Mouse (Mus musculus) kidney, embryonic 16.5 days (tissue): ENCODE results near the gene Mocs2. TPM values are rescaled to one million over a fixed set of nuclear protein-coding genes. Genes with fewer than 3 reads are reported as not detected.
A peak's percentile ranks its signal among the peaks of the same experiment; 100 is the strongest.

Experiments
- ATAC-seq: fragments of 200-750 bp; cut with Nextera tagmentation; 2 replicates; pipeline ENCODE4 v1.8.0; 2017; ENCODE audit warnings: moderate TSS enrichment; ENCODE audit not compliant: low FRiP score, low TSS enrichment
- H3K27ac ChIP-seq: fragments of 300-500 bp; sonication (generic); 2 replicates; pipeline ENCODE4 v1.5.1; 2014; ENCODE audit warnings: low read length
- H3K27me3 ChIP-seq: fragments of 300-500 bp; sonication (generic); 2 replicates; pipeline ENCODE4 v1.6.1; 2014; ENCODE audit warnings: low read length, control low read depth, mixed read lengths; ENCODE audit not compliant: insufficient read depth
- H3K36me3 ChIP-seq: fragments of 300-500 bp; sonication (generic); 2 replicates; pipeline ENCODE4 v1.6.1; 2014; ENCODE audit warnings: low read length, control low read depth, mixed read lengths; ENCODE audit not compliant: insufficient read depth
- H3K4me1 ChIP-seq: fragments of 300-500 bp; sonication (generic); 2 replicates; pipeline ENCODE4 v1.6.1; 2014; ENCODE audit warnings: low read length, control low read depth, mixed read lengths; ENCODE audit not compliant: insufficient read depth
- H3K4me2 ChIP-seq: fragments of 300-500 bp; sonication (generic); replicated peaks from 2 replicates; pipeline ENCODE4 v1.6.1; 2014; ENCODE audit warnings: low read depth, low read length
- H3K4me3 ChIP-seq: fragments of 300-500 bp; sonication (generic); 2 replicates; pipeline ENCODE4 v1.5.1; 2014; ENCODE audit warnings: mild to moderate bottlenecking, low read length
- H3K9ac ChIP-seq: fragments of 300-500 bp; sonication (generic); replicated peaks from 2 replicates; pipeline ENCODE4 v1.6.1; 2014; ENCODE audit warnings: low read length
- H3K9me3 ChIP-seq: fragments of 300-500 bp; sonication (generic); 2 replicates; pipeline ENCODE4 v1.6.1; 2016; ENCODE audit warnings: low read length, control low read depth
- WGBS: fragments of 180-500 bp; shearing (Covaris S2); extraction: QIAGEN DNeasy Blood & Tissue Kit; methylation state at CpG from one replicate; pipeline ENCODE4 v1.1.7; 2014; 5-methylcytosine and 5-hydroxymethylcytosine counted together
- polyA plus RNA-seq: library from polyadenylated mRNA; unstranded; fragments of >200 nt; fragmentation: Nextera tagmentation; extraction: Ambion mirVana; gene quantifications from 2 replicates; pipeline ENCODE4 v1.2.1, GENCODE M21; 2015

Gene Mocs2
- polyA plus RNA-seq, 1 experiment from 2014 or later = 86.7 TPM

DNA sequence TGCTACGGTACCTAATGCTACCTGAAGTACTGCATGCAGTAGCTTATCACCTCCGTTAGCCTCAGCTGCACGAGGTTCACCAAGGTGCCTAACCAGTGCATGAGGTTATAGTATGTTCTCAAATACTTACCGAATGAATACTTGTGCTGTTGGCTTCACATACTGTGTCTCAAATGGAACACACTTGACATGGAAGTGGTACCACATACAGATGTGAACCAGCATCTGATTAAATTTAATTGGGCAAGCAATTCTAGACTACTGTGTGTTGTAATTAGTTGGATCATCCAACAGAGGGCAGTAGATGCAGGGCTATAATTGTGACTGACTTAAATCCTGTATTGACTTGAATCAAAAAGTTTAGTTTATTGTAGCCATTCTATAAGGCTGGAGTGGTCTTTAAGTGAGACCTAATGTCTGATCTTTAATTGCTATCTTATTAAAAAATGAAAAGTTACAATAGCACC, 13.4 kb downstream of the Mocs2 start:
- Histone ChIP-seq H3K27me3 (no peaks in the 10 kb centered on the region), H3K4me3 (no peak overlapping the region), H3K4me1 (no peaks in the 10 kb centered on the region), H3K4me2 (no peak overlapping the region), H3K27ac (no peak overlapping the region), H3K9me3 (no peaks in the 10 kb centered on the region), H3K36me3 (peaks cover 32% of the 10 kb centered on the region), H3K9ac (no peak overlapping the region)
- 0 out of 2 replicates have a peak, but pooled peaks have one; percentile 23 for ATAC-seq
- WGBS = 82% methylated on average over 4 of the region's 4 CpGs

DNA sequence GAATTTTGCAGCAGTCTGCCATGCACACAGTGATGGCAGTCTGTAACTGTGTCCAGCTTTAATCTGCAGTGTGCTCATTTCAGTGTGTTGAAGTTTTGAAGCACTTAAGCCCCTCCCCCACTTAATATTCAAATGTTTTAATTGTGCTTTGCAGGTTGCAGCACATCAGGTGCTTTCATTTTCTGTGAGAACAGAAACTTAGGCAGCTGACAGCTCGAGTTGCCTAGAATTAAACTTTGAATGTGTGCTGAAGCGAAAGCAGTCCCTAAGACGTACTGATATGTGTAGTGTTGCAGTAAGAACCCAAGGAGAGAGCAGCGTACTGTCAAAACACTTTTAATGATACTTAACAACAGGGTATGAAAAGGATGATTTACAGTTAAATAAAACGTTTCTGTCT, 14.7 kb downstream of the Mocs2 start:
- WGBS = 71% methylated on average over 5 of the region's 5 CpGs
- H3K4me3 ChIP-seq = no peak overlapping the region
- no peak overlapping the region for H3K27ac ChIP-seq
- no peaks in the 10 kb centered on the region for H3K9me3 ChIP-seq
- peaks cover 21% of the 10 kb centered on the region for H3K36me3 ChIP-seq
- no peaks in the 10 kb centered on the region for H3K27me3 ChIP-seq
- no peak overlapping the region for H3K4me2 ChIP-seq
- H3K9ac ChIP-seq = no peak overlapping the region
- H3K4me1 ChIP-seq = no peaks in the 10 kb centered on the region
- ATAC-seq = no peak

DNA sequence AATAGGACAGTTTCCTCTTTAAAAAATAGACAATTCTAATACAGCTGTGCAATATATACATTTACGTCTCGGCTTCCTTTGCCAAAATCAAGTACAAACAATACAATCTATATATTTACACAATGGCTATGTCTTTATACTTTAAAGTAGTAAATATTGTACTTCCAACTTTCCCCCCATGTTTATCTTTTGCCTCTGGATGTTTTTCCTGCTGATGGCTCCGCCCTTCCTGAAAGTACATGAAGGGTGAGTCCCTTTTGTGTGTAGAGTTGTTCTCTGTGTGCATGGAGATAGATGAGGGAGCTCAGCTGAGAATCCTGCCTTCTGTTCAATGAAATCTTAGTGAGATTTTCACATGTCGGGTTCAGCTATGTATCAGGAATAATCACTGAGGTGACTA, 15.3 kb downstream of the Mocs2 start:
- Histone ChIP-seq H3K36me3 (peaks cover 17% of the 10 kb centered on the region), H3K9ac (no peak overlapping the region), H3K27me3 (no peaks in the 10 kb centered on the region), H3K4me1 (0 out of 2 replicates have a peak, but pooled peaks cover under 1% of the 10 kb centered on the region), H3K4me3 (no peak overlapping the region), H3K4me2 (no peak overlapping the region), H3K9me3 (no peaks in the 10 kb centered on the region), H3K27ac (no peak overlapping the region)
- 83% methylated on average over 4 of the region's 4 CpGs for WGBS
- ATAC-seq = no peak

DNA sequence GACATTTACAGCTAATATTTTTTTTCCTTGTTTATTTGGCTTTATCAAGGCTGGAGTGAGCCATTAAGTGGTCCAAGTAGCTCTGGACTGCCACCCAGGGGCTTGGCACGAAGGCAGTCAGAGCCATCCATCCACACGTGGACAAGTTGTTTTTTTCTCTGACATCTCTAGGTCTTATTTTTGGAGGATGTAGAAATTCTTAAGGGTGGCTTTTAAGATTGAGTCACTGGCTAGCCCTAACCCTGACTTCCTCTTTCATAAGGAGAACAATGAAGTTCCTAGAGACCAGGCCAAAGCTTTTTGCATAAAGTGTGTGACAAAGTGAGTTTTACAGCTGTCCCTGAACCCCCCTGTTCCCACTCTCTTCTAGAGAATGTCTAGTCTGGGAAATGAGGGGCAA, 16.5 kb downstream of the Mocs2 start:
- ATAC-seq = no peak
- Histone ChIP-seq H3K4me2 (no peak overlapping the region), H3K36me3 (peaks cover 13% of the 10 kb centered on the region), H3K4me3 (no peak overlapping the region), H3K27me3 (no peaks in the 10 kb centered on the region), H3K9ac (no peak overlapping the region), H3K9me3 (no peaks in the 10 kb centered on the region), H3K27ac (no peak overlapping the region), H3K4me1 (0 out of 2 replicates have a peak, but pooled peaks cover 5% of the 10 kb centered on the region)
- 51% methylated on average over 2 of the region's 2 CpGs for WGBS

DNA sequence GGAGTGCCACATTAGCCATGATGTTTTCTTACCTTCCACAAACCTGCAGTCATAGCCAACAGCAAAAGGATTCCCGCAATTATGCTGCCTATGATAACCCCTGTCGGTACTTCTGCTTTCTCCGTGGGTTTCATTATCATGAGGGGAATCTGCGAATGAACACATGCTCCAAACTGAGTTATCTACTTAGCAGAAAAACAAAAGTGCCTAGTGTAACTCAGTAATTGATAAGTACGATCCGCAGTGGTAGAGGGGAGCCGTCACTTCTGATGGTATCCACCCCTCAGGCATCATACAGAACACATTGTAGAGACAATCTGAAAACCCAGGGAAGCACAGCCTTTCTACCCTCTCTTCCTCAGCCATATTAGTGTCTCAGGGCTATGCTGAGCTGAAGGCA, 19.0 kb downstream of the Mocs2 start:
- Histone ChIP-seq H3K27me3 (no peaks in the 10 kb centered on the region), H3K4me1 (0 out of 2 replicates have a peak, but pooled peaks cover 10% of the 10 kb centered on the region), H3K4me3 (no peak overlapping the region), H3K9me3 (no peaks in the 10 kb centered on the region), H3K27ac (no peak overlapping the region), H3K36me3 (peaks cover 8% of the 10 kb centered on the region), H3K9ac (no peak overlapping the region), H3K4me2 (no peak overlapping the region)
- 90% methylated on average over 7 of the region's 7 CpGs for WGBS
- no peak for ATAC-seq

DNA sequence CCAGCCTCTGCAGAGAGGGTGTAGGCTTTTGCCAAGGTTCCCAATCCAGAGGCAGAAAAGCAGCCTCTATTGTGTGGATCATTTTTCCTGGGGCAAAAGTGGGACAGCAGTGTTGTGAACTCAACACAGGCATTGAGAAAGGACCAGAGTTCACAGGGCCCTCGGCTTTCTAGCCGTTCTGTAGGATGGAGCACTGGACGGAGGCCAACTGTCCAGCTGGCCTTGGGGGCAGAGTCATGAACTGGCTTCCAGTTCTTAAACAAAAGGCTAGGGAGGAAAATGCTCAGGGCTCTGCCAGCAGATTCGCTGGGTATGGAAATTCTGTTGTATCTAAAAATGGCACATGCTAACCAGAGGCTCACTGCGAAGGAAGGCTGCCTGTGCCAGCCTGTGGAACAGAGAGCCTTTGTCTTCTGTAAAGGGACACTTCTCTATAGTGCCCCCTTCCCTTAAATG, 20.5 kb downstream of the Mocs2 start:
- ATAC-seq = peak; percentile 84; the same call in 1 of the 2 replicates
- no peaks in the 10 kb centered on the region for H3K9me3 ChIP-seq
- H3K4me3 ChIP-seq = no peak overlapping the region
- H3K27ac ChIP-seq = peak overlapping the region; percentile 25; the same call in 1 of the 2 replicates
- no peak overlapping the region for H3K9ac ChIP-seq
- H3K4me1 ChIP-seq = 0 out of 2 replicates have a peak, but pooled peaks cover 14% of the 10 kb centered on the region
- H3K36me3 ChIP-seq = peaks cover 7% of the 10 kb centered on the region
- WGBS = 47% methylated on average over 5 of the region's 5 CpGs
- no peak overlapping the region for H3K4me2 ChIP-seq
- no peaks in the 10 kb centered on the region for H3K27me3 ChIP-seq

DNA sequence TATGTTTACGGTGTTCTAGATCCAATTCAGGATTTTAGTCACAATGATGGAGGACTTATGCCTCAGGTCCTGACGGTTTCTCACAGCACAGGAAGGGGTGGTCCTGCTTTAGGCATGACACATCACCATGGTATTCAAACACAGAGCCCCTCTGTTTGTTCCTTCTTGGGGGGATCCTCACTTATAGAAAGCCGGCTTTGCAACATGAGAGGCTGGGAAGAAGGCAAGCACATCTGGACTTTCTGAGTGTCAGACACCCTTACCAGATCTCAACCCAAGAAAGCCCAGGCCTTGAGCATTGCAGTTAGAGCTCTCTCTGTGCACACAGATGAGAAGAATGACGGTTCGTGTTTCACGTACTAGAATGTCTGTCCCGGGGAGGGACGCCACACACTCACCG, 21.1 kb downstream of the Mocs2 start:
- Histone ChIP-seq H3K9me3 (no peaks in the 10 kb centered on the region), H3K4me2 (no peak overlapping the region), H3K27me3 (no peaks in the 10 kb centered on the region), H3K4me3 (no peak overlapping the region), H3K4me1 (0 out of 2 replicates have a peak, but pooled peaks cover 14% of the 10 kb centered on the region), H3K9ac (no peak overlapping the region), H3K36me3 (peaks cover 5% of the 10 kb centered on the region), H3K27ac (peak overlapping the region; percentile 23; the same call in 1 of the 2 replicates)
- WGBS = 77% methylated on average over 9 of the region's 9 CpGs
- peak; percentile 33; the same call in 1 of the 2 replicates for ATAC-seq

DNA sequence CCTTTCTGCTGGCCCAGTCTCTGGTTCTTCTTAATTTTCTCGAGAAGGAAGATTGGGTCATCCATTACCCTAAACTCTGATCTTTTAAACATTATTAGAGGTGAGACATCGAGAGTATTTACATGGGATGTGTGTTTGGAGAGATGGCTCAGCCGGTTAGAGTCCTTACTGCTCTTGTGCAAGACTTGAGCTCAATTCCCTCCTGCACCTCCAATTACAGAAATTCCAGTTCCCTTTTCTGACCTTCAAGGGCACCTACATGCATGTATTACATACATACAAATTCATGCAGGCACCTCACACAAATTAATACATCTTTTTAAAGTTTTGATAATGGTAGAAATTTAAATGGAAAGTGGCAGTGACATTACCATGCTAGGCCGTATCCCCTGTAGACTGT, 22.5 kb downstream of the Mocs2 start:
- no peak overlapping the region for H3K4me2 ChIP-seq
- no peaks in the 10 kb centered on the region for H3K9me3 ChIP-seq
- H3K9ac ChIP-seq = no peak overlapping the region
- no peaks in the 10 kb centered on the region for H3K27me3 ChIP-seq
- peaks cover 5% of the 10 kb centered on the region; the same call in 1 of the 2 replicates for H3K36me3 ChIP-seq
- H3K4me1 ChIP-seq = 0 out of 2 replicates have a peak, but pooled peaks cover 14% of the 10 kb centered on the region
- WGBS = 86% methylated on average over 4 of the region's 4 CpGs
- ATAC-seq = no peak
- no peak overlapping the region for H3K27ac ChIP-seq
- no peak overlapping the region for H3K4me3 ChIP-seq

DNA sequence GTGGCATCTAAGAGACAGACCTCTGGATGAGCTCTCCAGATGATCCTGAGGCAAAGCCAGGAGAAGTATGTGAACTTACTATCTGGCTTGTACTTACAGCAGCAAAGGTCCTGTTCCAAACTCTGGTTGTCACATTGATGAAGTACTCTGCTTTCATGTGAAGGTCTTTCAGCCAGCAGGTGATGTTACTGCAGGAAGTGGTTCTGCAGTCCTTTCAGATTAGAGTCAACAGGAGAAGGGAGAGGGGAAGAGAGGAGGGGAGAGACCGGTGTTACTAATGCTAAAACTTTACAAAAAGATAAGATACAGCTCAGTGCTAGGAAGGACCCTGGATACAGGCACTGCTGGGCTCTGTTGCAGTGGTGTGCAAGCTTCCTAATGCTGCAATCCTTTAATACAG, 25.3 kb downstream of the Mocs2 start:
- H3K4me2 ChIP-seq = no peak overlapping the region
- H3K36me3 ChIP-seq = no peaks in the 10 kb centered on the region
- no peaks in the 10 kb centered on the region for H3K9me3 ChIP-seq
- no peak overlapping the region for H3K9ac ChIP-seq
- no peak overlapping the region for H3K27ac ChIP-seq
- no peaks in the 10 kb centered on the region for H3K27me3 ChIP-seq
- H3K4me3 ChIP-seq = no peak overlapping the region
- no peak for ATAC-seq
- WGBS = 50% methylated on average over 1 of the region's 1 CpGs
- 0 out of 2 replicates have a peak, but pooled peaks cover 13% of the 10 kb centered on the region for H3K4me1 ChIP-seq

DNA sequence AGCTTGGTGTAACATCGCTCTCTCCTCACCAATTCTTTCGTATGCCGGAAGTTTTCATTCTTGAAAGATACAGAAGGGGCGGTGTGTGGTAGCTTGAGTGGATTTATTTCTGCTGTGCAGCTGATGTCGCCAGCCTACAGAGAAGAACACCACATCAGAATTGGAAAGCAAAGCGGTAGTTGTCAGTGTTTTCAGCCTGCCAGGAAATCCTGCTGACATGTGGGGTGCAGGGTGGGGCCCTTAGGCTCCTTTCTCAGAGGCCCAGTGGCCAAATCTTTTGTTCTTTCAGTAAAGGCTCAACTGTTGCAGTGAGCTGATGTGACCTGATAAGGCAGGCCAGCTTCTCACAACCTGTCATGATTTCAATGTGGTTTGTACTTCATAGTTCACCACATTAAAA, 27.8 kb downstream of the Mocs2 start:
- H3K36me3 ChIP-seq = no peaks in the 10 kb centered on the region
- H3K9me3 ChIP-seq = no peaks in the 10 kb centered on the region
- no peak overlapping the region for H3K27ac ChIP-seq
- H3K4me2 ChIP-seq = no peak overlapping the region
- no peak for ATAC-seq
- H3K4me1 ChIP-seq = 0 out of 2 replicates have a peak, but pooled peaks cover 8% of the 10 kb centered on the region
- H3K9ac ChIP-seq = no peak overlapping the region
- H3K27me3 ChIP-seq = no peaks in the 10 kb centered on the region
- H3K4me3 ChIP-seq = no peak overlapping the region
- WGBS = 86% methylated on average over 6 of the region's 6 CpGs
